ENCODE assay signal across 10 mouse cellular contexts in the genomic region with DNA sequence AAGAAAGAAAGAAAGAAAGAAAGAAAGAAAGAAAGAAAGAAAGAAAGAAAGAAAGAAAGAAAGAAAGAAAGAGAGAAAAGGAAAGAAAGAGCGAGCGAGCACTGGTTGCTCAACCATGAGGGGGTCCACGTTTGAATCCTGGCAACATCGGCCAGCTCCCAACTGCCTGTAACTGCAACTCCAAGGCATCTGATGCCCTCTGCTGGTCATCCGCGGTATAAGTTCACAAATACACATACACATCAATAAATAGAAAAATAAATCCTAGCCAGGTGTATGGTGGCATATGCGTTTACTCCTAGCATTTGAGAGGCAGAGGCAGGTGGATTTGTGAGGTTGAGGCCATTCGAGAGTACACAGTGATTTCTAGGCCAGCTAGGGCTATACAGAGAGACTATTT. TPM values are rescaled to one million over a fixed set of nuclear protein-coding genes. Genes with fewer than 3 reads are reported as not detected.
DNase-seq lines count a peak whose midpoint lies in the region; TF ChIP-seq lines count a peak whose summit lies in the region.
"Had no signal": no experiment of that assay in that cellular context is flagged by ENCODE, and none has a peak within 500 bp of the region (broad histone marks: within the 10 kb centered on the region; RNA-seq: fewer than 3 reads in every experiment).

No protein-coding gene starts in this region.

- DNase-seq in gastrocnemius, adult 2 months, result peak; percentile 51
- no peak for DNase-seq in gastrocnemius, postnatal 25 days
- DNase-seq in right cerebral cortex, postnatal 4 days, result peak; percentile 60
- DNase-seq in right cerebral cortex, postnatal 36 days (ENCODE audit: low spot score in 2 of 2), result no peak
- DNase-seq in c-Kit-negative CD71-positive TER-119-positive erythroid progenitor cells, embryonic 14.5 days (ENCODE audit: low read depth, low spot score), result peak; percentile 60
- DNase-seq in kidney, postnatal 36 days, result peak; percentile 64 to 84
- peak; percentile 64 for DNase-seq in retina, embryonic 14.5 days (ENCODE audit: low spot score)
- DNase-seq in ovary, postnatal 10 days (ENCODE audit: low spot score), result no peak

- H3K4me3 ChIP-seq in gastrocnemius, adult 2 months, result no peak overlapping the region
- H3K4me3 ChIP-seq: embryonic facial prominence, embryonic 13.5 days had no signal

- H3K27ac ChIP-seq in gastrocnemius, adult 2 months, result no peak overlapping the region
- H3K27ac ChIP-seq: embryonic facial prominence, embryonic 13.5 days had no signal

- peak; percentile 58 for TF ChIP-seq CTCF in gastrocnemius, adult 2 months (IDR thresholded peaks at IDR 0.05)

- intact Hi-C loops in gastrocnemius, adult 2 months (cut with DNase I), result no loop called here

RNA-seq across cellular contexts. Expression of gene Apobr, which starts 7.8 kb away (rescaled TPM):
- total RNA-seq in gastrocnemius, adult 2 months (2021), result under 1 TPM; 0.38 to 0.78 TPM
- total RNA-seq in gastrocnemius, postnatal 25 days (2021), result under 1 TPM; 0.26 to 0.59 TPM

RNA-seq across cellular contexts. Expression of gene Cln3, which starts 8.7 kb away (rescaled TPM):
- 10 to 100 TPM in 1 of 2 experiments, 1 to 10 TPM in 1; 9.1 to 13.4 TPM for total RNA-seq in gastrocnemius, adult 2 months (2021)
- total RNA-seq in gastrocnemius, postnatal 25 days (2021), result 10 to 100 TPM in 1 of 2 experiments, 1 to 10 TPM in 1; 8.8 to 10.6 TPM

RNA-seq across cellular contexts. Expression of gene Eif3c, which starts 10.7 kb away (rescaled TPM):
- total RNA-seq in gastrocnemius, adult 2 months (2021), result 100 to 1,000 TPM; 153 to 163 TPM
- 100 to 1,000 TPM; 130 to 138 TPM for total RNA-seq in gastrocnemius, postnatal 25 days (2021)

RNA-seq across cellular contexts. Expression of gene Il27, which starts 17.8 kb away (rescaled TPM):
- total RNA-seq in gastrocnemius, adult 2 months (2021), result not detected
- total RNA-seq in gastrocnemius, postnatal 25 days (2021), result not detected
- total RNA-seq: left cerebral cortex, postnatal 10 days had no signal

RNA-seq across cellular contexts. Expression of gene Nupr1, which starts 53.7 kb away (rescaled TPM):
- 10 to 100 TPM in 1 of 2 experiments, 1 to 10 TPM in 1; 8.8 to 10.9 TPM for total RNA-seq in gastrocnemius, adult 2 months (2021)
- 10 to 100 TPM; 10.6 to 14.2 TPM for total RNA-seq in gastrocnemius, postnatal 25 days (2021)

Comparison
In these comparisons a context has a peak if more than half of its experiments do, and no peak if none do; other contexts are left out.
1. DNase-seq: peak in gastrocnemius, adult 2 months (single experiment), right cerebral cortex, postnatal 4 days (single experiment), c-Kit-negative CD71-positive TER-119-positive erythroid progenitor cells, embryonic 14.5 days (single experiment), kidney, postnatal 36 days (2 of 2) and retina, embryonic 14.5 days (single experiment); none in gastrocnemius, postnatal 25 days (single experiment), right cerebral cortex, postnatal 36 days (0 of 2) and ovary, postnatal 10 days (single experiment).